Mouse (Mus musculus) bone marrow macrophage, adult 2 months (primary cell): Measurements from ENCODE around the gene Bcl2l13. TPM values are rescaled to one million over a fixed set of nuclear protein-coding genes. Genes with fewer than 3 reads are reported as not detected.
"Not testable (repeated sequence)": the region's sequence is repeated elsewhere in the genome, so short reads cannot be mapped to it uniquely, and the experiment has no call there.

ENCODE experiments used
- H3K27ac ChIP-seq: 2 replicates; pipeline ENCODE4 v1.5.1; 2012; ENCODE audit warnings: low read depth, low read length; ENCODE audit not compliant: insufficient read depth
- H3K4me1 ChIP-seq: 2 replicates; pipeline ENCODE4 v1.6.1; 2012; ENCODE audit warnings: low read length; ENCODE audit not compliant: control insufficient read depth, insufficient read depth
- H3K4me3 ChIP-seq: 2 replicates; pipeline ENCODE4 v1.5.1; 2012; ENCODE audit warnings: mild to moderate bottlenecking, low read length, moderate library complexity; ENCODE audit not compliant: insufficient read depth
- CTCF ChIP-seq: IDR thresholded peaks from 2 replicates; pipeline ENCODE4 v1.5.1; 2012; ENCODE audit warnings: low read depth, mild to moderate bottlenecking, low read length, moderate library complexity
- POLR2A ChIP-seq: IDR thresholded peaks from 2 replicates; pipeline ENCODE4 v1.6.1; 2012; ENCODE audit warnings: mild to moderate bottlenecking, low read depth, low read length, borderline replicate concordance
- polyA plus RNA-seq: library from polyadenylated mRNA; stranded (reverse); fragments of >200 nt; gene quantifications from 2 replicates; pipeline ENCODE4 v1.2.4, GENCODE M21; 2012; ENCODE audit not compliant: missing spikeins, insufficient read depth, insufficient read length

Gene Bcl2l13
- polyA plus RNA-seq, 1 experiment: 13.5 TPM

DNA sequence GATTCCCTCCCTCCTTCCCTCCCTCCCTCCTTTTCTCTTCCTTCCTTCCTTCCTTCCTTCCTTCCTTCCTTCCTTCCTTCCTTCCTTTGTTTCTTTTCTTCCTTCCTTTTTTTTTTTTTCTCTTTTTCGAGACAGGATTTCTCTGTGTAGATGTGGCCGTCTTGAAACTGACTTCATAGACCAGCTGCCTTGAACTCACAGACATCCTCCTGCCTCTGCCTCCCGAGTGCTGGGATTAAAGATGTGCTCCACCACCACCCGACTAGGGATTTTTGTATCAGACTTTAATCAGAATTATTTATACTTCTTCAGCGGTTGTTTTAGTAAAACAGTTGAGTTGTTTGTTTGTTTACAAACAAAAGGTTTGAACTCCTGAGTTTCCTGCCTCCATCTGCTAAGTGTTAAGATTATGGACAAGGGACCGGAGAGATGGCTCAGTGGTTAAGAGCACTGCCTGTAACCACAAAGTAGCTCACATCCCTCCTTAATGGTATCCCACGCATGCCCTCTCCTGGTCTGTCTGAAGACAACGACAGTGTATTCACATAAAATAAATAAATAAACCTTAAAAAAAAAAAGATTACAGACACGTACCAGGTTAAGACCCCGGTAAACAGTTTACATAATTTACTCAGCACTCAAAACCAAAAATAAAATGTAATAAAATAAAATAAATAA, 12.9 kb upstream of the Bcl2l13 start:
- Histone ChIP-seq H3K4me1 (peaks cover 6% of the 10 kb centered on the region), H3K4me3 (no peak overlapping the region), H3K27ac (peak overlapping the region; percentile 59)
- TF ChIP-seq CTCF (no peak), POLR2A (no peak)

DNA sequence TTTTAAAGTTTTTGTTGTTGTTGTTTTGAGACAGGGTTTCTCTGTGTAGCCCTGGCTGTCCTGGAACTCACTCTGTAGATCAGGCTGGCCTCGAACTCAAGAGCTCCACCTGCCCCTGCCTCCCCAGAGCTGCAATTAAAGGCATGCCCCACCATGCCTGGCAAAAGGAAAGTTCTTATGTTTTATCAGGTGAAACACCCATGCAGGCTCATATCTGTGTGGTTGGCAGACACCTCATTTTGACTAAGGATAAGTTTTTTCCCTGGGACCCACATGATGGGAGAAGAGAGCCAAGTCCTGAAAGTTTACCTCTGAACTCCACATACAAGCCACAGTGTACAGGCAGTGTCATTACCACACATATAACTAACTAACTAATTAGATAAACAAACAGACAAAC, 6.0 kb upstream of the Bcl2l13 start:
- Histone ChIP-seq H3K4me3 (no peak overlapping the region), H3K27ac (no peak overlapping the region), H3K4me1 (no peaks in the 10 kb centered on the region)
- no peak for TF ChIP-seq CTCF
- TF ChIP-seq POLR2A: no peak

DNA sequence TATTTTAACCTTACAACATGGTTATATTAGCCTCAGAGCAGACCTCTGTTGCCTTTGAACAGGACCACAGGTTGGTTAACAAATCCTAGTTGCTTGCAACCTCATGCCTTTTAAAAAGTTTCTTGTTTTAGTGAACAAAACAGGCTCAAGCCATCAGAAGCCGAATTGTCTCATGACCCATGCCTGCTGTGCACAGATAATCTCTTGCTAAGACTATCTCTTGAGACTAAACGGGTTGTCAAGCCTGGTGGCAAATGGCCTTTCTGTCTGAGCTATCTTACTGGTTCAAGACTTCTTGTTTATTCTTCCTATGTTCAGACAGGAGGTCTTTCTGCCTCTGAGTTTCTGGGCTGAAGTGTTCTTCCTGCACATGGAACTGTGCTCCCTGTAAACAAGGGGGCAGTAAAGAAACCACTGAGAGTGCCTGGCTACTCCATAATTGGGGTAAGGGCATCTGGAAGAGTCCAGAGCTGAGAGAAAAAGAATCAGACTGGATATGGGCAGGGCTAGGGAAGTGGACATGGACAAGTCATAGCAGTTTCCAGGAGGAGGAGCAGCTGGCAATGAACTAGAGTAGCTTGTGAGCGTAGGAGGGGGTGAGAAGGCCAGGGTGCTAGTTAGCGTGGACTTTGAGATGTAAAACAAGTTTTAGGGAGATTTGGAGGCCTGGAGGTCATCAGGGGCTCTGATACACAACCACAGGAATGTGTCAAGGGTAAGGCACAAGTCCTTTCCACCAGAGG, 5.0 kb upstream of the Bcl2l13 start:
- Histone ChIP-seq H3K4me1 (no peaks in the 10 kb centered on the region), H3K4me3 (no peak overlapping the region), H3K27ac (no peak overlapping the region)
- TF ChIP-seq POLR2A: no peak
- no peak for TF ChIP-seq CTCF

DNA sequence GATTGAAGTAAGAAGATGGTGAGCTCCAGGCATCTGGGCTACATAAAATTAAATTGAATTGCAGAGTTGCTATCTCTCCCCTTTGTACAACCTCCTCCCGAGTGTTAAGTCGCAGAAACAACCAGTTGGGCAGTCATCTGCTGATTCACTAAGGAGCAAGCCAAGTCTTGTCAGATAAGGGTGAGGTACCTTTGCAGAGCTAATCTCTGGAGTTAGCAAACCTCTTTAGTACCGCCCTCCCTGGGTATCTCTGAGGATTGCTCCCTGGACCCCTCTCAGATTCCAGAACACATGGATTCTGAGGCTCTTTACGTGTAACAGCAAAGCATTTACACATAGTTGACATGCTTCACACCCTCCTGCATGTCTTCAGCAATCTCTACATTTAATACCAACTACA, 3.9 kb upstream of the Bcl2l13 start:
- H3K27ac ChIP-seq: no peak overlapping the region
- no peak overlapping the region for H3K4me3 ChIP-seq

DNA sequence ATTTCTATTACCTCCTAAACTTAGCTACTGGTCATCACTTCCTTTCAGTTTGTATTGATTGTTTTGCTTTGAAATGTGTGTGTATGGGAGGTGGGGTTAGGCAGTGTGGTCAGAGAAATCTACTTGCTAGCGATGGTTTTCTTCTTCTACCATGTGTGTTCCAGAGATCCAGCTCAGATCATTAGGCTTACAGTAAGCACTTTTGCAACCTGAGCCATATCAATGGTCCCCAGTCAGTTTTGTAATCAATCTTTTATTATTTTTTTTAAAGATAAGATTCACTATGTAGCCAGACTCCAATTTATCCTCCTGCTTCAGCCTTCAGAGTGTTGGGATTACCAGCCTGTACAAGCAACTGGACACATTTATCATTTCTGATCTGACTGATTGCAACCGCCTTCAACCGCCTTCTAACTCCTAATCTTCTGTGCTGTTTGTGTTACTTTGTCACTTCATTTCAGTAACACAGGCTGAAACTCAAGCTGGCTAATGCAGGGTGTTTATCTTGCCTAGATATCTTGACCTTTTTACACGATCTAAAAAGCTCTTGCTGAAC, 1.2 kb upstream of the Bcl2l13 start:
- no peak for TF ChIP-seq CTCF
- TF ChIP-seq POLR2A: no peak
- Histone ChIP-seq H3K4me3 (no peak overlapping the region), H3K4me1 (no peaks in the 10 kb centered on the region), H3K27ac (no peak overlapping the region)

More for the DNA sequence above, 3.9 kb upstream of the Bcl2l13 start:
- H3K4me1 ChIP-seq: no peaks in the 10 kb centered on the region
- TF ChIP-seq CTCF (no peak), POLR2A (no peak)

GRCm38 (mm10) chr6:120836389-120837151, 558 bp downstream of the Bcl2l13 start:
- Histone ChIP-seq H3K4me3 (peak overlapping the region; percentile 73), H3K27ac (peak overlapping the region; percentile 59), H3K4me1 (peaks cover 7% of the 10 kb centered on the region)
- TF ChIP-seq CTCF (no peak), POLR2A (no peak)

GRCm38 (mm10) chr6:120837152-120837530, 1.1 kb downstream of the Bcl2l13 start:
- Histone ChIP-seq H3K4me1 (peaks cover 11% of the 10 kb centered on the region), H3K4me3 (peak overlapping the region; percentile 73)

DNA sequence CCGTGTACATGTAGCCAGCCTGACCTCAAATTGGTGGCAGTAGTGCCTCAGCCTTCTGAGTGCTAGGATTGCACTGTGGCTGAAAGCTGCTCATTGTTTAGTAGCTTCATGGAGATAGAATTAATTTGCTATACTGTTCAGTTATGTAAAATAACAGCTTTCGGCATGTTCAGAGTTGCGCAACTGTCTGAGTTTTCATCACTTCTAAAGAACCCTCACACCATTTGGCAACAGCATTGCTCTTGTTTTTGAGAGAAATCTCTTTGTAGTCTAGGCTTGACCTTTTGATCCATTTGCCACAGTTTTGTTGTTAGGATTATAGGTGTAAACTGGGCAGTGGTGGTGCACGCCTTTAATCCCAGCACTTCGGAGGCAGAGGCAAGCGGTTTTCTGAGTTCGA, 4.2 kb downstream of the Bcl2l13 start:
- TF ChIP-seq POLR2A (no peak), CTCF (no peak)
- H3K27ac ChIP-seq: no peak overlapping the region
- no peak overlapping the region for H3K4me3 ChIP-seq
- H3K4me1 ChIP-seq: peaks cover 15% of the 10 kb centered on the region

More at GRCm38 (mm10) chr6:120837152-120837530, 1.1 kb downstream of the Bcl2l13 start:
- TF ChIP-seq CTCF (no peak), POLR2A (no peak)
- no peak overlapping the region for H3K27ac ChIP-seq

- peaks cover 15% of the 10 kb centered on the region for H3K4me1 ChIP-seq
- TF ChIP-seq POLR2A (no peak), CTCF (no peak)
- no peak overlapping the region for H3K4me3 ChIP-seq
- no peak overlapping the region for H3K27ac ChIP-seq
These were observed 5.7 kb downstream of the Bcl2l13 start for GRCm38 (mm10) chr6:120841754-120842153.

DNA sequence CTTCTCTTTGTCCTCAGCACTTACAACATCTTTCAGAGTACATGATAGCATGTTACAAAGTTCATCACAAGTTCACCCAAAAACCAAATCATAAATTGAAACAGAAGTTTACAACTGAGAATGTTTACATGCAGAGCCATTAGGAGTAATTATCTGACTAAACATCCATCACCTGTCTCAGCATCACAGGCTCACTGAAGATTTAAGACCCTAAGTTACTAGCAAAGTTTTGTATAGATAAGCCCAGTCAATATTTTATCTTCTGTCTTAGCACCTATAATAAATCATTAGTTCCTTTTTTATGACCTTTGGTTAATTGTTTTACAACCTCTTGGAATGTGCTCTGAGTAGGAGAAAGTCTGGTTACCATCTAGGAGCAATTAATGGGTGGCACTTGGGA, 14.7 kb downstream of the Bcl2l13 start:
- H3K4me1 ChIP-seq, H3K4me3 ChIP-seq, H3K27ac ChIP-seq: not testable (repeated sequence)
